Mouse (Mus musculus) MEL (cell line): Measurements from ENCODE around the gene Bnc2. TPM values are rescaled to one million over a fixed set of nuclear protein-coding genes. Genes with fewer than 3 reads are reported as not detected.

Experiments
- DNase-seq: peaks from one replicate; pipeline ENCODE4 v3.0.0; 2011; ENCODE audit warnings: low read depth, low spot score
- H3K27ac ChIP-seq: 2 replicates; pipeline ENCODE4 v1.5.1; 2012; ENCODE audit warnings: low read depth, mild to moderate bottlenecking, control low read depth, low read length, moderate library complexity; ENCODE audit not compliant: control insufficient read depth
- H3K27me3 ChIP-seq, 2 experiments: fragments of 150-350 bp in 1 of 2; sonication (generic) in 1 of 2; 2 replicates each; pipeline ENCODE4 v1.6.1; 2012; ENCODE audit warnings: low read length in 2 of 2, mild to moderate bottlenecking in 2 of 2, improper control_type of control experiment in 1 of 2, moderate library complexity in 1 of 2; ENCODE audit not compliant: insufficient read depth in 2 of 2, control insufficient read depth in 1 of 2
- H3K36me3 ChIP-seq, 2 experiments: 2 replicates each; pipeline ENCODE4 v1.6.1; 2012 to 2014; ENCODE audit warnings: low read length in 2 of 2, improper control_type of control experiment in 1 of 2, inconsistent platforms in 1 of 2, mild to moderate bottlenecking in 1 of 2; ENCODE audit not compliant: insufficient read depth in 2 of 2, control insufficient read depth in 1 of 2
- H3K4me1 ChIP-seq, 2 experiments: fragments of 150-350 bp in 1 of 2; sonication (generic) in 1 of 2; 2 replicates each; pipeline ENCODE4 v1.6.1; 2012; ENCODE audit warnings: low read length in 2 of 2, improper control_type of control experiment in 1 of 2, mild to moderate bottlenecking in 1 of 2; ENCODE audit not compliant: insufficient read depth in 2 of 2, control insufficient read depth in 1 of 2
- H3K4me3 ChIP-seq, 2 experiments: fragments of 150-350 bp in 1 of 2; sonication (generic) in 1 of 2; 2 replicates each; pipeline ENCODE4 v1.5.1; 2012; ENCODE audit warnings: low read depth in 2 of 2, low read length in 2 of 2, mild to moderate bottlenecking in 2 of 2, moderate library complexity in 2 of 2, control low read depth in 1 of 2, improper control_type of control experiment in 1 of 2; ENCODE audit not compliant: control insufficient read depth in 1 of 2, insufficient read depth in 1 of 2
- H3K79me2 ChIP-seq: 2 replicates; pipeline ENCODE4 v1.6.1; 2012; ENCODE audit warnings: mild to moderate bottlenecking, low read length, moderate library complexity; ENCODE audit not compliant: control insufficient read depth, poor library complexity, insufficient read depth
- H3K9ac ChIP-seq: 2 replicates; pipeline ENCODE4 v1.6.1; 2012; ENCODE audit warnings: low read depth, mild to moderate bottlenecking, control low read depth, low read length, moderate library complexity; ENCODE audit not compliant: control insufficient read depth, poor library complexity, severe bottlenecking
- H3K9me3 ChIP-seq: fragments of 150-350 bp; sonication (generic); replicated peaks from 2 replicates; pipeline ENCODE4 v1.6.1; 2012; ENCODE audit warnings: mild to moderate bottlenecking, low read length, improper control_type of control experiment, moderate library complexity; ENCODE audit not compliant: insufficient read depth
- BHLHE40 ChIP-seq: IDR thresholded peaks from 2 replicates; pipeline ENCODE4 v1.6.1; 2012; ENCODE audit warnings: low read depth, mild to moderate bottlenecking, inconsistent platforms, low read length, improper control_type of control experiment, borderline replicate concordance
- CHD1 ChIP-seq: IDR thresholded peaks from 2 replicates; pipeline ENCODE4 v1.6.1; 2012; ENCODE audit warnings: low read depth, mild to moderate bottlenecking, inconsistent platforms, low read length, improper control_type of control experiment
- CTCF ChIP-seq, 3 experiments: IDR thresholded peaks in 2 of 3; conservative IDR thresholded peaks in 1 of 3; 2 replicates each; pipeline ENCODE4 v1.5.1; 2011 to 2012; ENCODE audit warnings: low read length in 3 of 3, low read depth in 2 of 3, mild to moderate bottlenecking in 2 of 3, improper control_type of control experiment in 1 of 3, inconsistent platforms in 1 of 3, mixed read lengths in 1 of 3, moderate library complexity in 1 of 3; ENCODE audit not compliant: control insufficient read depth in 1 of 3, insufficient read depth in 1 of 3, poor library complexity in 1 of 3, severe bottlenecking in 1 of 3
- E2F4 ChIP-seq: IDR thresholded peaks from 2 replicates; pipeline ENCODE4 v1.6.1; 2011; ENCODE audit warnings: low read depth, low read length, improper control_type of control experiment, borderline replicate concordance
- ELF1 ChIP-seq: IDR thresholded peaks from 2 replicates; pipeline ENCODE4 v1.6.1; 2014; ENCODE audit warnings: low read depth, mild to moderate bottlenecking, inconsistent platforms, low read length, improper control_type of control experiment, moderate library complexity
- ETS1 ChIP-seq: IDR thresholded peaks from 2 replicates; pipeline ENCODE4 v1.6.1; 2012; ENCODE audit warnings: low read depth, mild to moderate bottlenecking, inconsistent platforms, low read length, improper control_type of control experiment, moderate library complexity
- GABPA ChIP-seq: IDR thresholded peaks from 2 replicates; pipeline ENCODE4 v1.6.1; 2012; ENCODE audit warnings: low read depth, mild to moderate bottlenecking, inconsistent platforms, low read length, improper control_type of control experiment, moderate library complexity
- HCFC1 ChIP-seq: IDR thresholded peaks from 2 replicates; pipeline ENCODE4 v1.6.1; 2012; ENCODE audit warnings: low read depth, mild to moderate bottlenecking, inconsistent platforms, low read length, improper control_type of control experiment, moderate library complexity
- JUND ChIP-seq: IDR thresholded peaks from 2 replicates; pipeline ENCODE4 v1.6.1; 2011; ENCODE audit warnings: low read depth, mild to moderate bottlenecking, improper control_type of control experiment, low read length
- KAT2A ChIP-seq: conservative IDR thresholded peaks from 2 replicates; pipeline ENCODE4 v1.6.1; 2012; ENCODE audit warnings: low read depth, low read length, improper control_type of control experiment, inconsistent platforms
- MEF2A ChIP-seq: IDR thresholded peaks from 2 replicates; pipeline ENCODE4 v1.6.1; 2014; ENCODE audit warnings: low read depth, mild to moderate bottlenecking, inconsistent platforms, low read length, improper control_type of control experiment; ENCODE audit not compliant: poor library complexity, insufficient replicate concordance, severe bottlenecking; ENCODE audit errors: extremely low read depth
- MXI1 ChIP-seq: IDR thresholded peaks from 2 replicates; pipeline ENCODE4 v1.6.1; 2011; ENCODE audit warnings: mild to moderate bottlenecking, low read depth, low read length, improper control_type of control experiment
- NELFE ChIP-seq: IDR thresholded peaks from 2 replicates; pipeline ENCODE4 v1.6.1; 2011; ENCODE audit warnings: low read depth, low read length, improper control_type of control experiment
- NRF1 ChIP-seq: IDR thresholded peaks from 2 replicates; pipeline ENCODE4 v1.6.1; 2014; ENCODE audit warnings: low read depth, mild to moderate bottlenecking, inconsistent platforms, low read length, improper control_type of control experiment, moderate library complexity; ENCODE audit not compliant: poor library complexity, insufficient read depth, severe bottlenecking
- POLR2A ChIP-seq, 2 experiments: IDR thresholded peaks; 2 replicates each; pipeline ENCODE4 v1.6.1; 2011 to 2012; ENCODE audit warnings: low read length in 2 of 2, mild to moderate bottlenecking in 2 of 2, control low read depth in 1 of 2, improper control_type of control experiment in 1 of 2, low read depth in 1 of 2, moderate library complexity in 1 of 2; ENCODE audit not compliant: control insufficient read depth in 1 of 2, insufficient read depth in 1 of 2, poor library complexity in 1 of 2
- POLR2AphosphoS5 ChIP-seq: IDR thresholded peaks from 2 replicates; pipeline ENCODE4 v1.6.1; 2012; ENCODE audit warnings: low read depth, borderline replicate concordance, mild to moderate bottlenecking, inconsistent platforms, low read length, moderate library complexity, mixed read lengths
- RAD21 ChIP-seq: IDR thresholded peaks from 2 replicates; pipeline ENCODE4 v1.6.1; 2011; ENCODE audit warnings: mild to moderate bottlenecking, low read depth, low read length, improper control_type of control experiment
- RCOR1 ChIP-seq: IDR thresholded peaks from 2 replicates; pipeline ENCODE4 v1.6.1; 2012; ENCODE audit warnings: low read depth, mild to moderate bottlenecking, inconsistent platforms, low read length, improper control_type of control experiment
- SIN3A ChIP-seq: IDR thresholded peaks from 2 replicates; pipeline ENCODE4 v1.6.1; 2012; ENCODE audit warnings: low read length, improper control_type of control experiment, inconsistent platforms
- TCF12 ChIP-seq: IDR thresholded peaks from 2 replicates; pipeline ENCODE4 v1.6.1; 2014; ENCODE audit warnings: low read depth, mild to moderate bottlenecking, inconsistent platforms, low read length, improper control_type of control experiment, moderate library complexity
- ZC3H11A ChIP-seq: IDR thresholded peaks from 2 replicates; pipeline ENCODE4 v1.6.1; 2012; ENCODE audit warnings: low read depth, mild to moderate bottlenecking, inconsistent platforms, low read length, improper control_type of control experiment
- ZMIZ1 ChIP-seq: IDR thresholded peaks from 2 replicates; pipeline ENCODE4 v1.6.1; 2012; ENCODE audit warnings: low read depth, mild to moderate bottlenecking, inconsistent platforms, low read length, improper control_type of control experiment, moderate library complexity
- polyA plus RNA-seq, 2 experiments: library from polyadenylated mRNA; stranded (reverse) in 1 of 2; unstranded in 1 of 2; fragments of >175 nt in 1 of 2; fragments of >200 nt in 1 of 2; gene quantifications; 2 replicates each; pipeline versions ENCODE4 v1.2.1 to v1.2.4; 2012; ENCODE audit warnings: low replicate concordance in 2 of 2, low read depth in 1 of 2; ENCODE audit not compliant: insufficient read length in 2 of 2, insufficient read depth in 1 of 2, missing spikeins in 1 of 2
- total RNA-seq: library from RNA; depleted of rRNA; stranded (reverse); fragments of 300-350 nt; gene quantifications from 2 replicates; pipeline ENCODE4 v1.2.3, GENCODE M21; 2012

Bnc2 gene
- total and polyA plus RNA-seq, 3 experiments: not detected

DNA sequence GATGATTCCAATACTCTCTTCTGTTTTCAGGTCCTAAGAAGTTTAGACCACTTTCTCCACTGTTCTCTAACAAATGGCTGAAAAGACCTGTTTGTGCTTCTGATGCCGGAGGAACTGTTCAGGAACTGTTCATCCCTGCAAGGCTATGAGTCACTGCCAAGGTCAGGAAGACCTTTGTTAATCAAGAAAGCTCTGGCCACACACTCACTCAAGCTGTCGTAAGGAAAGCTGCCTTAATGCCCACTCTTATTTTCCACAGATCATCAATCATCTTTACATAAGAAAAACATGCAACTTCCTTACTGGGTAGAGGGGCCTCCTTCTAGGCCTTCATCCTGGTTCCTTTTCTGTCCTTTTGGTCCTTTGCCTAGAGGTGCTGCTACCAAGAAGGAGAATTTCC, 322.4 kb downstream of the Bnc2 start:
- no peak for DNase-seq
- no peaks in the 10 kb centered on the region for H3K27me3 ChIP-seq
- H3K4me1 ChIP-seq: no peaks in the 10 kb centered on the region
- no peak overlapping the region for H3K4me3 ChIP-seq
- no peak for TF ChIP-seq NRF1
- no peak for TF ChIP-seq SIN3A
- TF ChIP-seq CTCF (IDR thresholded peaks at IDR 0.05 in 2 of 3, conservative IDR thresholded peaks at IDR 0.05 in 1 of 3; ENCODE audit: control insufficient read depth in 1 of 3, insufficient read depth in 1 of 3, low read depth in 2 of 3, low read length in 3 of 3, poor library complexity in 1 of 3, severe bottlenecking in 1 of 3): no peak
- TF ChIP-seq GABPA: no peak
- no peak for TF ChIP-seq ZC3H11A
- TF ChIP-seq POLR2A (IDR thresholded peaks at IDR 0.05; ENCODE audit: control insufficient read depth in 1 of 2, insufficient read depth in 1 of 2, low read depth in 1 of 2, low read length in 2 of 2, poor library complexity in 1 of 2): no peak
- TF ChIP-seq RCOR1: no peak
- no peak for TF ChIP-seq ETS1
- TF ChIP-seq BHLHE40: no peak
- no peak for TF ChIP-seq MEF2A
- TF ChIP-seq ELF1: no peak
- TF ChIP-seq CHD1: no peak
- TF ChIP-seq JUND: no peak
- TF ChIP-seq, all 39 proteins: peak for 0
- Histone ChIP-seq H3K36me3 (no peaks in the 10 kb centered on the region), H3K9ac (no peak overlapping the region), H3K9me3 (no peaks in the 10 kb centered on the region), H3K79me2 (no peaks in the 10 kb centered on the region), H3K27ac (no peak overlapping the region)

DNA sequence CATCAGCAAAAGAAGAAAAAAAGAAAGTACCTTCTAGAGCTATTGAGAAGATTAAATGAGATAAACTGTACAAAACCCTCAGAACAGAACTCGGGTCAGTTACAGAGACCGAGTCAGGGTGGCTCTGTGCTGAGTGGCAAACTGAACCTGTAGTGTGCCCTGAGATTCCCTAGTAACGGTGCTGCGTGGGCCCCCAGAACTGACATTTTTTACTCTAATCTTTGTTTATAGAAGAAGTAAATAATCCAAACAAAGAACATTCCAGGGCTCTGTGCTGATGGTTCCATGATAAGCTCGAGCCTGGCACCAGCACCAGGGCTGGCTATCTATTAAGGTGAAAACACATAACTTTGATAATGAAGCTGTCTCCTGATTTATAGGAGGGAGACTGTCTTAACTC, 325.5 kb downstream of the Bnc2 start:
- no peaks in the 10 kb centered on the region for H3K27me3 ChIP-seq
- TF ChIP-seq KAT2A: no peak
- TF ChIP-seq CTCF (IDR thresholded peaks at IDR 0.05 in 2 of 3, conservative IDR thresholded peaks at IDR 0.05 in 1 of 3; ENCODE audit: control insufficient read depth in 1 of 3, insufficient read depth in 1 of 3, low read depth in 2 of 3, low read length in 3 of 3, poor library complexity in 1 of 3, severe bottlenecking in 1 of 3): no peak
- TF ChIP-seq RAD21: no peak
- TF ChIP-seq POLR2AphosphoS5: no peak
- no peak for TF ChIP-seq JUND
- no peak for TF ChIP-seq CHD1
- TF ChIP-seq ELF1: no peak
- TF ChIP-seq ETS1: no peak
- TF ChIP-seq NELFE: no peak
- no peak for TF ChIP-seq NRF1
- no peak for TF ChIP-seq BHLHE40
- no peak for TF ChIP-seq POLR2A (IDR thresholded peaks at IDR 0.05; ENCODE audit: control insufficient read depth in 1 of 2, insufficient read depth in 1 of 2, low read depth in 1 of 2, low read length in 2 of 2, poor library complexity in 1 of 2)
- TF ChIP-seq ZC3H11A: no peak
- TF ChIP-seq E2F4: no peak
- no peak for TF ChIP-seq ZMIZ1
- no peak for TF ChIP-seq MXI1
- no peak for TF ChIP-seq HCFC1
- no peak for TF ChIP-seq TCF12
- H3K9ac ChIP-seq: no peak overlapping the region
- no peak overlapping the region for H3K27ac ChIP-seq
- H3K4me1 ChIP-seq: no peaks in the 10 kb centered on the region
- H3K79me2 ChIP-seq: no peaks in the 10 kb centered on the region
- no peaks in the 10 kb centered on the region for H3K36me3 ChIP-seq
- H3K4me3 ChIP-seq: no peak overlapping the region
- no peak for DNase-seq
- no peaks in the 10 kb centered on the region for H3K9me3 ChIP-seq
